Mouse (Mus musculus): ENCODE results near the gene Hoxb6. TPM values are rescaled to one million over a fixed set of nuclear protein-coding genes. Genes with fewer than 3 reads are reported as not detected.

Gene Hoxb6
- polyA plus RNA-seq, 1 experiment from 2014 or later: 0.73 TPM

- ATAC-seq (replicated peaks; ENCODE audit: insufficient number of reproducible peaks, low FRiP score, low TSS enrichment, low read depth) (no peak), DNase-seq (ENCODE audit: low spot score) (no peak)
- H3K9ac ChIP-seq (replicated peaks; ENCODE audit: low read length): no peak overlapping the region
- H3K27ac ChIP-seq (replicated peaks; ENCODE audit: low read depth, low read length): no peak overlapping the region
- H3K4me1 ChIP-seq (ENCODE audit: control insufficient read depth, insufficient read depth, low read length): no peaks in the 10 kb centered on the region; the same call in 1 of the 2 replicates
- H3K9me3 ChIP-seq (replicated peaks; ENCODE audit: control insufficient read depth, low read length): no peaks in the 10 kb centered on the region
- H3K36me3 ChIP-seq (replicated peaks; ENCODE audit: control insufficient read depth, insufficient read depth, low read depth, low read length): no peaks in the 10 kb centered on the region
- H3K27me3 ChIP-seq (ENCODE audit: control insufficient read depth, insufficient read depth, low read length): peaks cover 100% of the 10 kb centered on the region
- H3K4me2 ChIP-seq (ENCODE audit: low read depth, low read length): no peak overlapping the region
- H3K4me3 ChIP-seq (ENCODE audit: low read depth, low read length): no peak overlapping the region
- 7% methylated on average over 6 of the region's 6 CpGs for WGBS
These were observed 18.8 kb downstream of the Hoxb6 start for GRCm38 (mm10) chr11:96311097-96311496.

- Histone ChIP-seq H3K27me3 (ENCODE audit: control insufficient read depth, insufficient read depth, low read length) (peaks cover 100% of the 10 kb centered on the region), H3K9ac (replicated peaks; ENCODE audit: low read length) (no peak overlapping the region), H3K9me3 (replicated peaks; ENCODE audit: control insufficient read depth, low read length) (no peaks in the 10 kb centered on the region), H3K4me2 (ENCODE audit: low read depth, low read length) (no peak overlapping the region), H3K36me3 (replicated peaks; ENCODE audit: control insufficient read depth, insufficient read depth, low read depth, low read length) (no peaks in the 10 kb centered on the region), H3K4me3 (ENCODE audit: low read depth, low read length) (no peak overlapping the region), H3K27ac (replicated peaks; ENCODE audit: low read depth, low read length) (no peak overlapping the region), H3K4me1 (ENCODE audit: control insufficient read depth, insufficient read depth, low read length) (no peaks in the 10 kb centered on the region; the same call in 1 of the 2 replicates)
- DNase-seq (ENCODE audit: low spot score): peak; percentile 79
- WGBS: 1% methylated on average over 31 of the region's 31 CpGs
- peak; percentile 80; the same call in 1 of the 2 replicates for ATAC-seq (replicated peaks; ENCODE audit: insufficient number of reproducible peaks, low FRiP score, low TSS enrichment, low read depth)
These were observed 19.5 kb downstream of the Hoxb6 start for GRCm38 (mm10) chr11:96311520-96312417.

GRCm38 (mm10) chr11:96313134-96313533, 20.9 kb downstream of the Hoxb6 start:
- Histone ChIP-seq H3K9ac (replicated peaks; ENCODE audit: low read length) (no peak overlapping the region), H3K27me3 (ENCODE audit: control insufficient read depth, insufficient read depth, low read length) (peaks cover 97% of the 10 kb centered on the region), H3K9me3 (replicated peaks; ENCODE audit: control insufficient read depth, low read length) (no peaks in the 10 kb centered on the region), H3K4me2 (ENCODE audit: low read depth, low read length) (no peak overlapping the region), H3K36me3 (replicated peaks; ENCODE audit: control insufficient read depth, insufficient read depth, low read depth, low read length) (no peaks in the 10 kb centered on the region), H3K4me3 (ENCODE audit: low read depth, low read length) (no peak overlapping the region), H3K27ac (replicated peaks; ENCODE audit: low read depth, low read length) (no peak overlapping the region), H3K4me1 (ENCODE audit: control insufficient read depth, insufficient read depth, low read length) (no peaks in the 10 kb centered on the region; the same call in 1 of the 2 replicates)
- ATAC-seq (replicated peaks; ENCODE audit: insufficient number of reproducible peaks, low FRiP score, low TSS enrichment, low read depth): no peak
- WGBS: 20% methylated on average over 2 of the region's 2 CpGs
- no peak for DNase-seq (ENCODE audit: low spot score)

- no peak for ATAC-seq (replicated peaks; ENCODE audit: insufficient number of reproducible peaks, low FRiP score, low TSS enrichment, low read depth)
- H3K36me3 ChIP-seq (replicated peaks; ENCODE audit: control insufficient read depth, insufficient read depth, low read depth, low read length): no peaks in the 10 kb centered on the region
- no peak overlapping the region for H3K9ac ChIP-seq (replicated peaks; ENCODE audit: low read length)
- H3K27me3 ChIP-seq (ENCODE audit: control insufficient read depth, insufficient read depth, low read length): peaks cover 97% of the 10 kb centered on the region
- 3% methylated on average over 12 of the region's 12 CpGs for WGBS
- H3K9me3 ChIP-seq (replicated peaks; ENCODE audit: control insufficient read depth, low read length): no peaks in the 10 kb centered on the region
- no peak for DNase-seq (ENCODE audit: low spot score)
- H3K4me1 ChIP-seq (ENCODE audit: control insufficient read depth, insufficient read depth, low read length): no peaks in the 10 kb centered on the region; the same call in none of the 2 replicates
- no peak overlapping the region for H3K4me3 ChIP-seq (ENCODE audit: low read depth, low read length)
- no peak overlapping the region for H3K4me2 ChIP-seq (ENCODE audit: low read depth, low read length)
- H3K27ac ChIP-seq (replicated peaks; ENCODE audit: low read depth, low read length): no peak overlapping the region
These were observed 21.6 kb downstream of the Hoxb6 start for GRCm38 (mm10) chr11:96313806-96314428.

- H3K27me3 ChIP-seq (ENCODE audit: control insufficient read depth, insufficient read depth, low read length): peaks cover 97% of the 10 kb centered on the region
- DNase-seq (ENCODE audit: low spot score) (no peak), ATAC-seq (replicated peaks; ENCODE audit: insufficient number of reproducible peaks, low FRiP score, low TSS enrichment, low read depth) (no peak)
- no peak overlapping the region for H3K4me2 ChIP-seq (ENCODE audit: low read depth, low read length)
- H3K9ac ChIP-seq (replicated peaks; ENCODE audit: low read length): no peak overlapping the region
- no peaks in the 10 kb centered on the region for H3K9me3 ChIP-seq (replicated peaks; ENCODE audit: control insufficient read depth, low read length)
- no peaks in the 10 kb centered on the region for H3K36me3 ChIP-seq (replicated peaks; ENCODE audit: control insufficient read depth, insufficient read depth, low read depth, low read length)
- H3K4me3 ChIP-seq (ENCODE audit: low read depth, low read length): no peak overlapping the region; the same call in none of the 2 replicates
- no peaks in the 10 kb centered on the region; the same call in none of the 2 replicates for H3K4me1 ChIP-seq (ENCODE audit: control insufficient read depth, insufficient read depth, low read length)
- WGBS: under 1% methylated on average over 34 of the region's 34 CpGs
- no peak overlapping the region for H3K27ac ChIP-seq (replicated peaks; ENCODE audit: low read depth, low read length)
These were observed 22.5 kb downstream of the Hoxb6 start for GRCm38 (mm10) chr11:96314671-96315343.

- 2% methylated on average over 5 of the region's 5 CpGs for WGBS
- Histone ChIP-seq H3K27me3 (ENCODE audit: control insufficient read depth, insufficient read depth, low read length) (peaks cover 97% of the 10 kb centered on the region), H3K4me3 (ENCODE audit: low read depth, low read length) (no peak overlapping the region; the same call in 1 of the 2 replicates)
These were observed 23.0 kb downstream of the Hoxb6 start for GRCm38 (mm10) chr11:96315344-96315681.

GRCm38 (mm10) chr11:96316696-96317607, 24.7 kb downstream of the Hoxb6 start:
- no peaks in the 10 kb centered on the region for H3K9me3 ChIP-seq (replicated peaks; ENCODE audit: control insufficient read depth, low read length)
- H3K4me2 ChIP-seq (ENCODE audit: low read depth, low read length): no peak overlapping the region
- no peak overlapping the region for H3K9ac ChIP-seq (replicated peaks; ENCODE audit: low read length)
- H3K36me3 ChIP-seq (replicated peaks; ENCODE audit: control insufficient read depth, insufficient read depth, low read depth, low read length): no peaks in the 10 kb centered on the region
- DNase-seq (ENCODE audit: low spot score): no peak
- WGBS: 7% methylated on average over 18 of the region's 18 CpGs
- ATAC-seq (replicated peaks; ENCODE audit: insufficient number of reproducible peaks, low FRiP score, low TSS enrichment, low read depth): no peak
- no peak overlapping the region for H3K4me3 ChIP-seq (ENCODE audit: low read depth, low read length)
- H3K27ac ChIP-seq (replicated peaks; ENCODE audit: low read depth, low read length): no peak overlapping the region
- H3K27me3 ChIP-seq (ENCODE audit: control insufficient read depth, insufficient read depth, low read length): peaks cover 94% of the 10 kb centered on the region
- H3K4me1 ChIP-seq (ENCODE audit: control insufficient read depth, insufficient read depth, low read length): no peaks in the 10 kb centered on the region; the same call in none of the 2 replicates

More at GRCm38 (mm10) chr11:96315344-96315681, 23.0 kb downstream of the Hoxb6 start:
- ATAC-seq (replicated peaks; ENCODE audit: insufficient number of reproducible peaks, low FRiP score, low TSS enrichment, low read depth): no peak
- no peaks in the 10 kb centered on the region; the same call in none of the 2 replicates for H3K4me1 ChIP-seq (ENCODE audit: control insufficient read depth, insufficient read depth, low read length)
- H3K36me3 ChIP-seq (replicated peaks; ENCODE audit: control insufficient read depth, insufficient read depth, low read depth, low read length): no peaks in the 10 kb centered on the region
- DNase-seq (ENCODE audit: low spot score): no peak
- no peak overlapping the region for H3K27ac ChIP-seq (replicated peaks; ENCODE audit: low read depth, low read length)
- no peak overlapping the region for H3K4me2 ChIP-seq (ENCODE audit: low read depth, low read length)
- H3K9ac ChIP-seq (replicated peaks; ENCODE audit: low read length): no peak overlapping the region
- no peaks in the 10 kb centered on the region for H3K9me3 ChIP-seq (replicated peaks; ENCODE audit: control insufficient read depth, low read length)

Data from embryonic facial prominence, embryonic 11.5 days (tissue).